Mouse (Mus musculus) granulocyte monocyte progenitor cell, adult 5-6 weeks (primary cell): Measurements from ENCODE around the gene Duox1. TPM values are rescaled to one million over a fixed set of nuclear protein-coding genes. Genes with fewer than 3 reads are reported as not detected.
"Not testable (repeated sequence)": the region's sequence is repeated elsewhere in the genome, so short reads cannot be mapped to it uniquely, and the experiment has no call there.

Source experiments
- ATAC-seq: replicated peaks from 2 replicates; pipeline ENCODE4 v1.8.0; 2016; ENCODE audit warnings: mild to moderate bottlenecking, moderate TSS enrichment, inconsistent platforms; ENCODE audit not compliant: poor library complexity, severe bottlenecking
- total RNA-seq, 2 experiments: library from RNA; stranded (forward) in 1 of 2; stranded (reverse) in 1 of 2; fragments of 200-712, 200-1000 nt in 1 of 2; fragments of >200 nt in 1 of 2; fragmentation: Nextera tagmentation in 1 of 2; gene quantifications; 2 replicates each; pipeline ENCODE4 v1.2.3; 2014 to 2017

Duox1 gene
- total RNA-seq, 2 experiments from 2014 or later = not detected

DNA sequence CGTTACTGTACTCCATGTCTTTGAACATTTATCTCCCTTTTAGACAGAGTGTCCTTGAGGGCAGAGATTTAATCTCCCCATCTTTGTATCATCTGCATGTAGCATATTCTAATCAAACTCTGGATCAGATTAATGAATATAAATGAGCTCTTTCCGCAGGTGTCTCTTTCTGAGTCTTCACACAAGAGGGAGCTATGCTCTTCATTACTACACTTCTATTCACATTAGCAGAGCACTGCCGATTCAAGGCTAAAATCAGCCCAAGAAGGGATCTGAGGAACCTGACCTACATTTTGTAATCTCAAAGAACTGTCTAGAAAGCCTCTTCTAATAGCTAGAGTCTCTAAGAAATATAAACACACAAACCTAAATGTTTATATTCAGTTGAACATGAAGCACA is 5.8 kb upstream of the Duox1 start:
- ATAC-seq = no peak

DNA sequence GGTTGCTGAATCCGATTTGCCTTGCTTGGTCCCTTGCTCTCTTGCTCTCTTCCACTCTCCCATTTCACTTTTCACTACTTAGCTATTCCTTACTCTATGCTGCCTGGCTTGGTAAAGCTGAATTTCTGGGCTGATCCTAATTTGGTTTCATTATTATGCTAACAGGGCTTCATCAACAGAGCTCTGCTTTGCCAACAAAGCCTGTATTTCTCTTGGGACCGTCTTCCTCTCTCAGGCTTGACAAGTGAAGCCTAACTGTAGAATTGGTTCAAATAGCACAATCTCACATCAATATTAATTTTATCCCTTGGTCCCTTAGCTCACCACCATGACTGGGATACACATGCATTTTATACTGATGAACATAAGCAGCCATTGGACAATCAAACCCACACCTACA is 3.9 kb upstream of the Duox1 start:
- ATAC-seq = no peak

DNA sequence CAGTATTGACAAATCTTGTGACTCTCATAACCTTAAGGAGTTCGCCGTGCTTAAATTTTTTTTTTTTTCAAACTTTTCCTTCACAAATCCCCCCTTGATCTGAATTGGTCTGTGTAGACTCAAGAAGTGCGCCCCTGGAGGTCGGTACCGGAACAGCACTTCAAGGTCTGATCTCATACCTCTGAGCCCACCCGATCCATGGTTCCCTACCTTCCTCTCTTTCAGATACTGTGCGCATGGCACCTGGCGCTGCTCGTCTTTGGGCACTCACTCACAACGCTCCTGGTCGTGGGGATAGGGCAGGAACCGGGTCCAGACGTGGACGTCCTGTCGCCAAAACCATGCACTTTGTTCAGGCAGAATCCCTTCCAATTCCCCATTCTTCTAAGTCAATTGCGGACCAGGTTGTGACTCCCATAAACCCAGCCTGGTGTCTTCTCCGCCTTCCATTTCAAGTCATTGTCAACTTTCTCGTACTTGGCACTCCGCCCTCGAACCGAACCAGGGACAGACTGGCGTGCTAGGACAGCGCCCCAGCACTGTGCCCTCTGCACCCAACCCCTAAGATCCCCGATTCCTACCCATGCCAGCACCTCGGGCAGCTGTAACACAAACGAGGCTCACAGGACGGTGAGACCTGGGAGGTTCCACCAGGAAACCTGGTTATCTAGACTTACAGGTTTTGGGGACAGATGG is 2.6 kb upstream of the Duox1 start:
- peak; percentile 84 for ATAC-seq

DNA sequence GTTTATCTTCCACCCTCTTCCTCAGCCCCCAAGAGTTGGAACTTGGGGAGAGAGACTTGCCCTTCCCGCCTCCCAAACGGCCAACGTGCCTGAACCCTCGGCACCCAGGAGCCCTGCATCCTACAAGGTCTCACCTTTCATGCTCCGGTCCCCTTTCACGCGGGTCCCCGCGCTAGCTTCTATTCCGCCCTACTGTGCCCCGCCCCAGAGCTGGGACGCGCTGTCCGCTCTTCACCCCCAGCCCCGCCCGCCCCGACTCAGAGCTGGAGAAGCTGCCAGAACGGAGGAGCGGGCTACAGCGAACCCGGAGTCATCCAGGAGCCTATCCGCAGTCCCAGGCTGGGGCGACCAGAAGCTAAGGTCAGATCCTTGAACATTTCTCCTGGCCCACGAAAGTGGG is 1.9 kb upstream of the Duox1 start, which contains the start of gene Duoxa1:
Gene Duoxa1, minus strand, starts transcription at position 195 of the 400 bp plus-strand sequence.
- peak; percentile 33 for ATAC-seq

DNA sequence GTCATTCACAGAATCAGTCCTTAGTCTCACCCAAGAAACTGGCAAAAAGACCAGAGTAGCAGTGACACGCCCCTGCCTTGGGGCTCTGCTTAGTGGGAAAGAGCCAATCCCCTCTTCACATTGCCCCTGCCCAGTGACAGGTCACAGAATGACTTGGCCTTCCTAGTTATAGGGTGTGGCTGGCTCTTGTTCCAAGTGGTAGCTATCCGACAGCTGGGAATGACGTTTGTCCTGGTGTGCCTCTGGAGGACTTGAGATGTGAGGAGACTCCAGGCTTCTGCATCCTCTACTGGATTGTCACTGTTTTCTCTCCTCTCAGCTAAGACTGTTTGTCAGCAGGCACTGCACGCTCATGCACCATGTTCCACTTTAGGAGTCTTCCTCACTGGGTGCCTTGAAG is 1.9 kb downstream of the Duox1 start:
- no peak for ATAC-seq

DNA sequence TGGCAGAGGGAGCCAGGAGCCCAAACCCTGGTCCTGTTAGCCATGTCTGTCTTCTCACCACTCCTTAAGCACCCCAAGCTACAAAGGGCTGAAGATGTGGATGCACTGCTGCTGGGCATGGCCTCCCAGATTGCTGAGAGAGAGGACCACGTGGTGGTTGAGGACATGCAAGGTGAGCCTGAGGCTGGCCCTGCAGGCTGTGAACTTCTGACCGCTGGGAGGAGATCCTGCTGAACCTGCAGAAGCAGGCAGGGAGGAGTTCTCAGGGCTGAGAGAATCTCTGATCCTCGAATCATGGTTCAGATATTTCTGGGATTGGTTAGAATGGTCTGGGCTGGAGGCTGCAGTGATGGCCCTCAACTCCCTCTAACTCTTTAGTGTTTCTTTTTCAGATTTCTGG is 8.5 kb downstream of the Duox1 start:
- no peak for ATAC-seq

DNA sequence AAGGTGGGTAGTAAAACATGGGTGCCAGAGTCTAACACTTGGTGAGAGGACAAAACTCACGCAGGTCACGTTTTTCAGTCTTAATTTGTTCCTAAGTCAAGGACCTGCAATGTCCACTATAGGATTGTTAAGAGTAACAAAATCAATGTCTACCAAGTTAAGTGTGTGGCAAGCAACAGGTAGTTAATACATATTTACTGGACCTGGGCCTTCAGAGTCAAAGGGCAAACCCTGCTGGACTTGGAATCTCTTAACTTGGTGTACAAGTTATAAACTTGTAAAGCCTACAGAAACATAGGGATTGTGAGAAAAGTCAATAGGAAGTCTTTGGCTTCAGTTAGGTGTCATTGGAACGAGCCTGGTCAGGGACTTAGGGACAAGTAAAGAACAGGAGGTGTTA is 9.1 kb downstream of the Duox1 start:
- no peak for ATAC-seq

DNA sequence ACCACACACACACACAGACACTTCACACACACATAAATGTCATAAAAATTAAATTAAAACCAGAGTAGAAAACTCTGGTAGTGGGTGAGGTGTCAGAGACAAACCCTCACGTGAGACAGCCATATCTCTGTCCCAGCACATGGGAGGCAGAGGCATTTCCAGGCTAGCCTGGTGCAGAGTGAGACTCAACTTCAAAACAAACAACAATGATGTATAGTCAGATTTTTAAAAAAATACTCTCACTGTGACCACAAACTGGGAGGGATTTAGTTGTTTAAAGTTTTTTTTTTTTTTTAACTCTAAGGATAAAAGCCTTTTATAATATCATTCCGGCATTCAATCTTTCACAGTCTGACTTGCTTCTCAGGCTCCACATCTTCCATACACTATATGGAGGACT is 9.9 kb downstream of the Duox1 start:
- no peak for ATAC-seq

DNA sequence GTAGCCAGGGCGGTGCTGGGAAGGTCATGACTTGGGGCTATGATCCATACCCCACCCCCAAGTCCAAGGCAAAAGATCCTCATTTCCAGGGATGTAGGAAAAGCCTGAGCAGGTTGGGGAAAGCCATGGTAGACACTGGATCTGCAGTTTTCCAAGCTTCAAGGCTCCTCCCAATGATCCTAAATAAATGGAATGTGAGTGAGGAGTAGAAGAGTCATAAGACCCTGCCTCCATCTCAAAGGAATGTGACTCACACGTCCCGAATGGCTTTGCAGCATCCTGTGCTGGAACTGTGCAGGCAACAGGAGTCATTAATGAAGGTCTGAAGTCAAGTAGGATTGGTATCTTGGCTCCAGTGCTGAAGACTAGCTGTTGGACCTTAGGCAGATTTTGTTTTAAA is 12.5 kb downstream of the Duox1 start:
- ATAC-seq = no peak

DNA sequence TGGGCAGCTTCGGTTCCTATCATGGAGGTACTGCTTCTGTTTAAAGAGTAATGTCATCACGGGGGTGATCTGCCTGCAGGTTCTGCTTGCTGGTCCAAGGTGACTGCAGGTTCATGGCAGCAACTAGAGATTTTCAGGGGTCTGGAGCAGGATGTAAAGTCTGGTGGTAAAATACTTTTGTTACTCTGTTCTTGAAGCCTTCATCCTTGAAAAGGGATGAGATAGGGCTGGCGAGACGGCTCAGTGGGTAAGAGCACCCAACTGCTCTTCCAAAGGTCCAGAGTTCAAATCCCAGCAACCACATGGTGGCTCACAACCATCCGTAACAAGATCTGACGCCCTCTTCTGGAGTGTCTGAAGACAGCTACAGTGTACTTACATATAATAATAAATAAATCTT is 14.8 kb downstream of the Duox1 start:
- ATAC-seq = not testable (repeated sequence)

DNA sequence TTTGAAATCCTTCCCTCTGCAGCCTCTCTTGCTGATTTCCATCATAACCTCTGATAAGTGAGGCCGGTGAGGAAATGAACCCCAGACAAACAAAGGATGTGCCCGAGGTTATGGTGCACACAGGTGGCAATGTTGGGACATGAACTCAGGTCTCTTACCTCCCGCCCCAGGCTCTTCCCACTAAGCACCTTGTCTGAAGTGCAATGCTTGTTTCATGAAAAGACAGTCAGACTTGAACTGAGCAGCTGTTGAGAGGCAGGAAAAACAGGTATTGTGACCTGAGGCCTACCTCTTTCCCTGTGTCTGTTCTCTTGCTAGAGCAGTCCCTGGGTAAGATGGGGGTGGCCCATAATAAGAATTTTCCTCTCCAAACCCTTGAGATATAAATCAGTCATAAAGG is 16.8 kb downstream of the Duox1 start:
- ATAC-seq = no peak

DNA sequence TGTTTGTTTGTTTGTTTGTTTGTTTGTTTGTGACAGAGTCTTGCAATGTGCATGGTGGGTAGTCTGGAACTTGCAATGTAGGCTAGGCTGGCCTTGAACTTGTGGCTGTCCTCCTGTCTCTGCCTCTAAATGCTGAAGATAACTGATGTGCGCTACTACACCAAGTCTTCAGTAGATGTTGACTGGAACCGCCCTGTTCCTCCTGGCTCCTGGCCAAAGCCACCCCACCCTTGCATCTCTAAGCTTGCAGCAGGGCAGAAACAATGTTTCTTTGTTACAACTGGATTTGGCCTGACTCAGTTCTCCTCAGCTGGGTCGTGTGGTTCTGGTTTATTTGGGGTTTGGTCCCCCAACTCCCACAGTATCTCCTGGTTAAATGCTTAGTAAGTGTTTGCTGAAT is 18.7 kb downstream of the Duox1 start:
- no peak for ATAC-seq

DNA sequence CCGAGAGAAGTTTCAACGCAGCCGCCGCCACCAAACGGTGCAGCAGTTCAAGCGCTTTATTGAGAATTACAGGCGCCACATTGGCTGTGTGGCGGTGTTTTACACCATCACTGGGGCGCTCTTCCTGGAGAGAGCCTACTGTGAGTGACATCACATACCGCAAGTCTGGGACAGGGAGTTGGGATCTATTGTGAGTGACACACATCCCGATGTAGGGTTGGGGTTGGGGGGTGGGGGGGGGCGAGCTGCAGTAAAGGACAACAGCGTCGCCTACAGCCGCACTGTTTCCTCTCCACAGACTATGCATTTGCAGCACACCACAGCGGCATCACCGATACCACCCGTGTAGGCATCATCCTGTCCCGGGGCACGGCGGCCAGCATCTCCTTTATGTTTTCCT is 21.8 kb downstream of the Duox1 start:
- no peak for ATAC-seq

DNA sequence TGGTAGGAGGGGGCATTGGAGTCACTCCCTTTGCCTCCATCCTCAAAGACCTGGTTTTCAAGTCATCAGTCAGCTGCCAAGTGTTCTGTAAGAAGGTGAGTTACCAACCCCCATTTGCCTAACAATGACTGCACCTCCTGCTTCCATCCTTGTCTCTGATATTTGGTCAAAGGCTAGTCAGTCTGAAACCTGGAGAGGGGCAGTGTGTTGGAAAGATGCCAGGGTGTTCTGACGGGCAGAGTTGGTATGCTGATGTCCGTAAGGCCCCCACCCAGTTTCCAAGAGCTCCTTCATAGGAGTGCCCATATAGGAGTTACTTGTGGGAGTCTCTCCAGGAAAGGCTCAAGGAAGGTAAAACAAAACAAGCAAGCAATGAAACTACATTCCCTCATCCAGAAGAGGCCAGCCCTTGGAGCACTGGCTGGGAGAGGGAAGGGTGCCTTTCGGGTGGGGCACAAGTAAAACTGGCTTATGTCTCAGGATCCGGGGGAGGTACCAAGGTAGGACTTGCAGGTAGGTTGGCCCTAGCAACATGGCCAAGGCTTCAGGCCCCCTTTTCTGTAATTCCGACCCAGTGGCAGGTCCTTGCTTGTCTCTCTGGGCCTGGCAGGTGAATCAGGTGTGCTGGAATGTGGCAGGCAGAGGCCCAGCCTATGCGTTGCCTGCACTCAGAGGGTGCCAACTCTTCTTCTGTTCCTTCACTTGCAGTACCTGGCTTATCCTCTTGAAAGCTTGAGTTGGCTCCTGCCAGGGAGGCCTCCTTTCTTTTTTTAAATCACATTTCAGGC is 29.8 kb downstream of the Duox1 start:
- ATAC-seq = no peak

DNA sequence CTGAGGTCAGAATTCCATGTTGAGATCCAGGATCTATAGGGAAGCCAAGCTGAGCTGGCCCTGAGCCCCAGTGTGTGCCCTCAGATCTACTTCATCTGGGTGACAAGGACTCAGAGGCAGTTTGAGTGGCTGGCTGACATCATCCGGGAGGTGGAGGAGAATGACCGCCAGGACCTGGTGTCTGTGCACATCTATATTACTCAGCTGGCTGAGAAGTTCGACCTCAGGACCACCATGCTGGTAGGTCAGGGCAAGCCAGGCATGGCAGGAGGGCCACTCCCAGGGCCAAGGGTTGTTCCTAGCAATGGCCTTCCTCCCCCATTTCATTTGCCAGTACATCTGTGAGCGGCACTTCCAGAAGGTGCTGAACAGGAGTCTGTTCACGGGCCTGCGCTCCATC is 30.7 kb downstream of the Duox1 start:
- not testable (repeated sequence) for ATAC-seq

DNA sequence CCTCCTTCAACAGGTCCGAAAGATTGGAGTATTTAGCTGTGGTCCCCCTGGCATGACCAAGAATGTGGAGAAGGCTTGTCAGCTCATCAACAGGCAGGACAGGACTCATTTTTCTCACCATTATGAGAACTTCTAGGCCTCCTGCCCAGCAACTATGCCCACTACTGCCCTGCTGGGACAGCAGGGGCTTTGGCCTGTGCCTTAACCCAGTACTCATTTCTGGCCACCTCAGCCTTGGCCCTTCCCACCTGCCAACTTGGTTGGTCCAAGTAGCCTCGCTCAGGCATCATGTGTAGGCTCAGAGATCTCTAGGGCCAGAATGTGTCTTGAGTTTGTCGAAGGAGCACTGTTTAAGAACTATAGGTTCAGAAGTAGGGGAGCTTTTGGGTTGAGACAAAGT is 31.8 kb downstream of the Duox1 start:
- no peak for ATAC-seq

DNA sequence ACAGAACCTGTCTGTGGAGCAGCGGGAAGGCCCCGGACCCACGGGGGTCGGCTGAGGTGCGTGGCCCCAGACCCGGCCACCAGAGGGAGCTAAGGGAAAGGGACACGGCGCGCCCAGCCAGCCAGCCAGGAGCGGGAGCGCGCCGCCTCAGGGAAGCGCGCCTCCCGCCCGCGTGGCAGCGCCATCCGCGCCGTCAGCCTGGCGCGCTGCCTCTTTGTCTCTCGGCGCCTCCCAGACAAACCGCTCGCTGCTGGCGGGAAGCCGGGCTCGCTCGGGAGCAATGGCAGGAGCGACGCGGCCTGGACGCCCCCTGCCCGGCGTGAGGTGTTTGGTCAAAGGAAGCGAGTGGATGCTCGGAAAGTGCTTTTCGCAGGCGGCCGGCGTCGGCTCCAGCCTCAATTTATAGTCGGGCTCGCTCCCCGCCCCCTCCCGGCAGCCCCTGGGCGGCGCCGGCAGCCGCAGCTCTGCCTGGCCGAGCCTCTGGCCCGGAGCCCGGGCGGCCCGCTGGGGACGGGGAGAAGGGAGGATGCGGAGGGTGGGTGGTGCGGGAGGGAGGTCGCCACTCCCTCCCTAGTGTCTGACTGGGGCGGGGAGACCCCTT is 33.2 kb downstream of the Duox1 start:
- ATAC-seq = peak; percentile 90

DNA sequence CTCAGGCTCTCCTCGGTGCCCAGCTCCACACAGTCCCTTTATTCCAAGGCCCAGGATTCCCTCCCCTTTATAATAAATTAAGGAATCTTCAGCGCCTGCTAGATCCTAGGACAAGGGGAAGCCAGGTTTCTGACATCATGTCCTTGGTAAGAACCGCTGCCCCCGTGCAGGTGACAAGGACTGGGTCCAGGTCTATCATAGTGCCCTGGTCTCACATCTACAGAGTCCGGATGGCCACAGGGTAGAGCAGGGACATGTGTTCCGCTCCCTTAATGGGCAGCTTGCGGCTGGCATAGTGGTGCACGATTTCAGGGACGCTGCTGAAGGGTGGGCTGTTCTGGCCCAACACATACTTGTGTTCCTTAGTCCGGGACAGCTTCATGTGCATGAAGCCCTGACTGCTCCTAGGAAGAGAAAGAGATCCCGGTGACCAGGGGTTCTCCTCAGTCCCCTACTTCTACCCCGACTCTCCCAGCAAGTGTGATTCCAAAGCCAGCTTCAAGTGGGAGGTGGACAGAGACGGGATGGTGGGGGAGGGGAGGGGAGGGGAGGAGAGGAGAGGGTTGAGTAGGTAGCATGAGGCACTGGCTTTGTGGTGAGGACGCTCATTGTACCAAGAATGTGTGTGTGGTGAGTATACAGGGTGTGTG is 33.8 kb downstream of the Duox1 start:
- ATAC-seq = peak; percentile 5

DNA sequence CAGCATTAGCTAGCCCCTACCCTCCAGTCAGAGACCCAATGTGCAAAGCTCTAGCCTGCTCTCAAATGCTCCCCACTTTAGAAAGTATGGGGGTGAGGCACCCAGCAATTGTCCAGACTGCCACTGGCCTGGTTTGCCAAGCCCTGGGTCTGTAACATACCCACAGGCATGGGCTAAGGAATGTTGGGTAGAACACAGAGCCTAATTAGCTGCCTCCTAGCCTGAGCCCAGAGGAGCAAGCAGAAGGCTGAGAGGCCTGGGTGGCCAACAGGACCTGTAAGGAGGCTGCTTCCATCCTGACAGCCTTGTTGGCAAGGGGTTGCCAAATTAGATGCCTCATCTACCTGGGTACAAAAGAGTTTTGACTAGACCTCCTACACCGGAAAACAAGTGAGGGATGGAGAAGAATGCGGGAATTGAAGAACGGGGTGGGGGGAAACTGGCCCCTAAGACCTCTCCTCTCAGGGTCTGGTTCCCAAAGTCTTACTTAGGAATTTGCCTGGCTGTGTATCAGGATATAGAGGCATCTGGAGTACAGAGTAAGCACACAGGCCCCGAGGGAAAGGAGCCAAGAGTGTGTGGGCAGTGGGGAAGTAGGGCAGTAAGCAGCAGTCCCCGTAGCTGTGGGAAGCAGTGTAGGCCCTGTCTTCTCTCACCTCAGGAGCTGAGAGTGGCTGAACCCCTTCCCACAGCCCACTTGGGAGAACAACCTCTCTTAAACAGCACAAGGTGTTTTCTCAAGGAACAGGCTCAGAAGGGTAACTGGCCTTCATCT is 35.9 kb downstream of the Duox1 start:
- no peak for ATAC-seq

DNA sequence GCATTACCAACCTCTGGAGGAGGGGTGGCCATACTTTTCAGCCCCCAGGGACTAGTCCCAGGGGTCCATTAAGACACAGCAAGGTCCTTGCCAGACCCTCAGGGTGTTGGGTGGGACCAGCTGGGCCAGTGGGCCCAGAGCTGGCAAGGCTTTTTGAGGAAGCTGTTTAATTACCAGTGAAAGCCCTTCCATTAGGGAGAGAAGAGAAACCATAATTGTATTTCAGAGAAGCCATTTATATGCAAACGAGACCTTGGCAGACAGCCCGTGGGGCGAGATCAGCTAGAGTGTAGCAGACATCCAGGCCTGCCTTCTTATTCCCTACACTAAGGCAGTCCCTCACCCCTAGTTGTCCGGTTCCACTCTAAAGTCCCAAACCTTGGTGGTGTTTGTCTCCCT is 36.5 kb downstream of the Duox1 start:
- ATAC-seq = no peak
